Mouse (Mus musculus) layer of hippocampus, postnatal 36 days (tissue): ENCODE results near the gene Rab44. TPM values are rescaled to one million over a fixed set of nuclear protein-coding genes. Genes with fewer than 3 reads are reported as not detected.

Source experiments
- DNase-seq, 2 experiments: peaks; one replicate each; pipeline ENCODE4 v3.0.0; 2022
- total RNA-seq, 2 experiments: library from RNA; stranded (reverse); gene quantifications; 2 replicates each; pipeline ENCODE4 v1.2.3; 2021

Gene Rab44
- total RNA-seq, 2 experiments from 2014 or later: not detected

DNA sequence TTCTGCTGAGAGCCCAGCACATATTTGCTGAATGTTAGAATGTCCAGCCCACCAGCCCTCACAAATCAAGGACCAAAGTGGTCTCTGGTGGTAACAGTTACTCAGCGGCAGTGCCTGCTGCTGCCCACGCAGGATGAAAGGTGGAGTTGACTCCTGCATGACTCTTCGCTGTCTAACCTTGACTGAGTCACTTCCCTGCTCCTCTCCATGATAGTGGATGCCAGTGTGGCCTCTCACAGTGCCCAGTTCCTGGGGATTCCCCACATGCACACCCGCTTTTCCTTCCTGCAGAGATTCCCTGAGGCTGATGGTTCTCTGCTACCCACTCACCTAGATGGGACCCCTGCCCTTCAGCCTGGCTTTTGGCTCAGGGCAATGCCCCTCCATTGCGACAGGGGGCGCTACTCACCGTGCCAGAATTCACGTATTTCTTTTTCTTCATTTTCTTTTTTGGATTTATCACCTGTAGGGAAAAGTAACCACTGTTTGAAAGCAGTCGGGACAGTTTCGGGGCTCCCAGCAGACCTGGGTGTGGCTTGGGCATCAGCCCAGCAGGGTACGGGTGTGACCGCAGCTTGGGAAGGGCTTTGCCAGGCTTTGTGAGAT lies 55.2 kb downstream of the Rab44 start:
- no peak for DNase-seq

DNA sequence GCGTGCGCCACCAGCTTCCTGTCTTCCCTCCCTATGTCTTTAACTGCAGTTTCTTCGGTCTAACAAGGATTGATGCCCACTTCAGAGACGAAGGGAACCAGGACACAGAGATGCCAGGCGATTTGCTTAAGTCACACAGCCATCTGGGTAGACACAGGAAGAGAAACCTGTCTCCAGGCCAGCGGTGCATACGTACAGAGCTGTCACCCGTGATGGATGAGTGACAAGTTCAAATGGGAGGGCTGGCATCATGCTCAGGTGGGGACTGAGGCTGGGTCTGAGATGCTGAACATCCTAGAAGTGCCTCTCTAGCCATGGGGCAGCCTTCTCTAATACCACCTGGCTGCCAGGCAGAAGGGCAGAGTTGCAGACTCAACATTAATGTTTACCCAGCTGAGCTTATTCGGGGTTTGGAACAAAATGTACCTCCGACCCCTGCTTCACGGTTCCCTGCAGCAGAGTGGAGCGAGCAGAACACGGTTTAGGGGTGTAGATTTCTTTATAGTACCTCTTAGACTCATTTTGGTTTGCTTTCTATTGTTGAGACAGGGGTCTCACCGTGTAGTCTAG lies 56.6 kb downstream of the Rab44 start:
- DNase-seq: no peak

GRCm38 (mm10) chr17:29171001-29171772 lies 57.2 kb downstream of the Rab44 start:
- DNase-seq: peak; percentile 79 to 83

DNA sequence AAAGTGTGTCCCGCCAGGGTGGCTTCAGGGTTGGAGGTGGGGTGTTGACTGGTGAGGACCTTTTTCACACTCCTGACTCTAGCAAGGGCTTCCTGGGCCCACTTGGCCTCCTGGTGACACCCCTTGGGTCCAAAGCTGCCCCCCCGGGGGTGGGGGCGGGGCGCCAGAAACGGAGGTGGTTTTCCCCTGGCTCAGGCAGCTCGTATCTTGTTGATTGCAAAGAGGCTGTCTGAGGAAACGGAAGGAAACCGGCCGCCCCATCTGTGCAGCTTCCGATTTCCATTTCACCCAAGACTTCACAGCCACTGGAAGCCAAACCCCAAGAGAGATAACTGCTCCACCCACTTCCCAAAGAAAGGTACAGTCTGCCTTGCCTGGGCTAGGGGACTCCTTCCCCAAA lies 58.1 kb downstream of the Rab44 start:
- DNase-seq: no peak

GRCm38 (mm10) chr17:29173165-29173564 lies 59.2 kb downstream of the Rab44 start:
- DNase-seq: no peak

DNA sequence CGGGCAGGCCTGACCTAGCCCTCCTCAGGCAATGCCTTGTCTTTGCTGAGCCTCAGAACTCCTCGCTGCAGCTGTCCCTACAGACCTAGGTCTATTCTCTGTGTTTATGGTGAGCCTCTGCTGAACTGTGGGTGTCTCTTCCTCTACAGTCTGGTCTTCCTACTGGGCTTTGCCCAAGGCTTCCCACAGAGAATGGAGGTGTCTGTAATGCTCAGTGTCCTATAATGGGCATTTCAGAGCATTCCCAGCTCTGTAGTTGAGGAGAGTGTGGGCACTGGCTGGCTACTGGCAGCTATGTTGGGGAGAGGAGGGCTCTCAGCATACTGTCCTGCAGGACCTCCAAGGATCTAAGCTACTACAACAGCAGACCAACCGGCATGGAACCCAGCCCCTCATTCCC lies 61.7 kb downstream of the Rab44 start:
- no peak for DNase-seq

GRCm38 (mm10) chr17:29176391-29177267 lies 62.7 kb downstream of the Rab44 start:
- DNase-seq: peak; percentile 52 to 61

DNA sequence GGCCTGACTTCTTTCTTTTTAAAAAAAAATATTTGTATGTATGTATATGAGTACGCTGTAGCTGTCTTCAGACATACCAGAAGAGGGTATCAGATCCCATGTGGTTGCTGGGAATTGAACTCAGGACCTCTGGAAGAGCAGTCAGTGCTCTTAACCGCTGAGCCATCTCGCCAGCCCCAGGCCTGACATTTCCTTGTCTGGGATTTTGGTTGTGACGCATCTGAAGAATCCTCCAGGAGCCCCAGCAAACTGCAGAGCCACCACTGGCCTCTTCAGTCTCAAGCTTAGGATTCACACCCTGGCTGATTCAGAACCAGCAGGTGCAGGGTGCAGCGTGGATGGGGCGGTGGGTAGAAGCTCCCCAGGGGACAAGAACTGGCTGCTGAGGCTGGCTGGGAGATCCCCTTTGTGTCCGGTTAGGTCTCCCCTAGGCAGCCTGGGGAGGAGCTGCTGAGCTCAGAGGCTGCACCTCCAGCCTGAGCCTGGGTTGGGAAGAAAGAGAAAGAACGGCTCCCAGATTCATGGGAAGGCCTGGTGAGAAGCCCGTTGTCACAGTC lies 64.6 kb downstream of the Rab44 start:
- DNase-seq: no peak

DNA sequence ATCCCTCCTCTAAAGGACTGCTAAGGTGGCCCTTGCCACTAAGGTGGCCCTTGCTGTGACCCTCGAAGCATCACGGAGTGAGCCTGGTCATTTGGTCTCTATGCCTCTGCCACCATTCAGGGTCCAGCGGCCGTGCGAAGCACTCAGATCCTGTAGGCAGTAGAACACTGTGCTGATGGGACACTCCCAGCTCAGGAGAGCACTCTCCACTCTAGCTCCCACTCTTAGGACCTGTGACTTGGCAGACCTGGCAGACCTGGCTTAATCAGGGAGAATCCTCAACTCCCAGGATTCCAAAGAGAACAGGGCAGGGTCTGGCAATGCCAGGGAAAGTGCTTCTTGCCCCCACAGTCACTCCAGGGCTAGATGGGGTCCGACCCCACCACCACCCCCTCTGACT lies 66.0 kb downstream of the Rab44 start:
- no peak for DNase-seq

DNA sequence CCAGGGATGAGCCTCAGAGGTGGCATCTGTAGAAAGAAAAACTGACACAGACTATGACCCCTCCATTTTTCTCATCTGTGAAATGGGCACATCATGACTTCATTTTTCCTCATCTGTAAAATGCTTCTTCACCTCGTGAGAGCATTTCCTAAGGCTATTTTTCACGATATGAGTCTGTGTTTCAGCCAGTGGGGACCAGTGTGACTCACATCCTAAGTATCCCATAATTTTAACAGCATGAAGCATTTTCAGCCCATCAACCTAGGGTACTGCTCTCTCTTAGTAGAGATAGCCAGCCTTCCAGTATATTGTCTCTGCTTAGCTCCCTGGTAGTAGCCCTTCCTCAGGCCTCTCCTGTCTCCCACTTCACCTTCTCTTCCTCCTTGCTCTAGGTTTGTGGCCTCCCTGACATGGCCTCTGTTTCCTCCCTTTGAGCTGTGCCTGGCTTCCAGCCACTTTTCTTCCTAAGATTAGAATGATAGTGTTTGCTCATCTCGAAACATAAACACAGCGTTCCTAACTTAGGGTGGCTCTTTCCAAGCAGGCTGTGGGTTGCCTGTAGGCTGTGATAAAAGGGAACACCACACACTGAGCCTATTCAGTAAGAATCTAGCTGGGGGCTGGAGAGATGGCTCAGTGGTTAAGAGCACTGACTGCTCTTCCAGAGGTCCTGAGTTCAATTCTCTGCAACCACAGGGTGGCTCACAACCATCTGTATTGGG lies 66.6 kb downstream of the Rab44 start:
- DNase-seq: no peak

- no peak for DNase-seq
Observed at GRCm38 (mm10) chr17:29181751-29182150, 67.8 kb downstream of the Rab44 start.

- no peak for DNase-seq
Observed at GRCm38 (mm10) chr17:29183162-29183561, 69.2 kb downstream of the Rab44 start.

DNA sequence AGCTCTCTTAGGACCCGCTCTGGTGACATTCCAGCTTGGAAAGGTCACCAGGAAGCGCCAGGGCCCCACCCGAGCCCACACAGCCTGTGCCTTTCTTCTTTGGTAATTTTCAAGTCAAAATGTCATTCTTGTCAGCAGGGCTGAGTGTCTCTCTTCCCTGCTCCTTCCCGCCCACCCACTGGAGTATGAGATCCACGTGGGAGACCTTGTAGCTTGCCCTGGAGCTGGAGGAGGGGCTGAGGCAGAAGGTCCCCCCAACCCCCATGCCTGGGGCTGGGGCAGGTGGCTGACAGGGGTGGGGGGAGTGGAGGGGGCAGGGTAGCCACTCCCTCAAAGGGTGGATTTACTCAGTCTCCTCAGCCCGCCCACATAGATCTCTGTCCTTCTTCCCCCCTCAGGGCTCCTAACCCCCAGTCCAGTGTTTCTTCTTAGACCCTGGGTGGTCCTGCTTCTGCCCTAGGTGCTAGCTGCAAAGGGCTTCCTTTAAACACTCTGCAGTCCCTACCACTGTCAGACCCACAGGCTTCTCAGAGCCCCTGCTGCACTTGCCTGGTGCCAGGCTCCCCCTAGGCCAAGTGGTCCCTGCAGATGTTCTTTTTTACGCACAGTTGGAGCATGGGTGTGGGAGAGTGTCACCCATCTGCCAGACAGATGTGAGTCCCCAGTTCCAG lies 71.6 kb downstream of the Rab44 start:
- no peak for DNase-seq

GRCm38 (mm10) chr17:29186989-29187859 lies 73.3 kb downstream of the Rab44 start:
- DNase-seq: no peak

- DNase-seq: no peak
Observed at GRCm38 (mm10) chr17:29188989-29189388, 75.0 kb downstream of the Rab44 start.

DNA sequence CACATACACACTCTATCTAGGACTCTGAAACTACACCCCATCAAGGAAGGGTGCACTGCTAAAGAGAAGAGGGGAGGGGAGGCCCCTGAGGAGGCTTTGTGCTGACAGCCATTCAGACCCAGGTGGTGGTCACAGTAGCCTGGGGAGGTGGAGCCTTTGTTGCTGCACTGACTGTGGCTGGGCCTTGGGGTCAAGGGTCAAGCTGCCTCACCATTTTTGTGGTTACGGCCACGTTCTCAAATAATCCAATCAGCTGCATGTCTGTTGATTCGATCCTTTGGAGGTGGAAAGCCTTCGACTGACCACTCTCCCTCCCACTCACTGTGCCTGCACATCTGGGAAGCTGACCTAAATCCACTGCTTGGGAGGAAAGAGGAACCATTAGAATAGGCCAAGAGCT lies 81.6 kb downstream of the Rab44 start:
- no peak for DNase-seq
